Mouse (Mus musculus) thymus, adult 2 months (tissue): ENCODE data around the gene Cpm. TPM values are rescaled to one million over a fixed set of nuclear protein-coding genes. Genes with fewer than 3 reads are reported as not detected.

ENCODE experiments used
- DNase-seq: peaks from one replicate; pipeline ENCODE4 v3.0.0; 2021
- H3K27ac ChIP-seq: fragments of 200-500 bp; 2 replicates; pipeline ENCODE4 v1.5.1; 2012; ENCODE audit warnings: low read length, control low read depth; ENCODE audit not compliant: control insufficient read depth, insufficient read depth
- H3K27me3 ChIP-seq: fragments of 200-500 bp; 2 replicates; pipeline ENCODE4 v1.6.1; 2012; ENCODE audit warnings: mild to moderate bottlenecking, low read length, moderate library complexity, mixed read lengths; ENCODE audit not compliant: control insufficient read depth, insufficient read depth
- H3K36me3 ChIP-seq: fragments of 200-500 bp; 2 replicates; pipeline ENCODE4 v1.6.1; 2012; ENCODE audit warnings: mild to moderate bottlenecking, low read length, moderate library complexity; ENCODE audit not compliant: control insufficient read depth, insufficient read depth
- H3K4me1 ChIP-seq: fragments of 200-500 bp; replicated peaks from 2 replicates; pipeline ENCODE4 v1.6.1; 2012; ENCODE audit warnings: low read length; ENCODE audit not compliant: control insufficient read depth, insufficient read depth
- H3K4me3 ChIP-seq: fragments of 200-500 bp; 2 replicates; pipeline ENCODE4 v1.5.1; 2012; ENCODE audit warnings: mild to moderate bottlenecking, low read length, control low read depth, moderate library complexity; ENCODE audit not compliant: control insufficient read depth, insufficient read depth
- CTCF ChIP-seq: fragments of 200-500 bp; IDR thresholded peaks from 2 replicates; pipeline ENCODE4 v1.5.1; 2012; ENCODE audit warnings: mild to moderate bottlenecking, control low read depth, low read length, moderate library complexity, borderline replicate concordance; ENCODE audit not compliant: control insufficient read depth, poor library complexity, insufficient read depth; ENCODE audit errors: extremely low read depth
- POLR2A ChIP-seq: fragments of 200-500 bp; IDR thresholded peaks from 2 replicates; pipeline ENCODE4 v1.6.1; 2012; ENCODE audit warnings: mild to moderate bottlenecking, low read length, control low read depth, moderate library complexity; ENCODE audit not compliant: control insufficient read depth, poor library complexity, insufficient read depth; ENCODE audit errors: extremely low read depth
- WGBS: fragments of 180-500 bp; shearing (Covaris S2); methylation state at CpG from one replicate; pipeline ENCODE4 v1.1.7; 2018; 5-methylcytosine and 5-hydroxymethylcytosine counted together
- polyA plus RNA-seq: library from polyadenylated mRNA; depleted of rRNA; stranded (reverse); fragments of >200 nt; gene quantifications from 2 replicates; pipeline ENCODE4 v1.2.3, GENCODE M21; 2012

Cpm gene
- polyA plus RNA-seq, 1 experiment, result 3.2 TPM

GRCm38 (mm10) chr10:117608988-117609809, 20.1 kb upstream of the Cpm start:
- peaks cover 4% of the 10 kb centered on the region for H3K4me1 ChIP-seq
- H3K4me3 ChIP-seq, result no peak overlapping the region
- H3K27me3 ChIP-seq, result no peaks in the 10 kb centered on the region
- DNase-seq, result no peak
- no peak overlapping the region for H3K27ac ChIP-seq
- H3K36me3 ChIP-seq, result no peaks in the 10 kb centered on the region
- 95% methylated on average over 7 of the region's 7 CpGs for WGBS
- no peak for TF ChIP-seq POLR2A
- no peak for TF ChIP-seq CTCF

- TF ChIP-seq POLR2A, result no peak
- WGBS, result 93% methylated on average over 6 of the region's 6 CpGs
- no peak overlapping the region for H3K27ac ChIP-seq
- H3K4me1 ChIP-seq, result peaks cover 4% of the 10 kb centered on the region
- no peak overlapping the region for H3K4me3 ChIP-seq
- no peaks in the 10 kb centered on the region for H3K36me3 ChIP-seq
- no peaks in the 10 kb centered on the region for H3K27me3 ChIP-seq
- no peak for DNase-seq
Observed at GRCm38 (mm10) chr10:117609810-117610090, 19.6 kb upstream of the Cpm start.

GRCm38 (mm10) chr10:117610160-117610764, 19.0 kb upstream of the Cpm start:
- DNase-seq, result no peak
- 96% methylated on average over 5 of the region's 5 CpGs for WGBS
- H3K27ac ChIP-seq, result no peak overlapping the region
- H3K36me3 ChIP-seq, result no peaks in the 10 kb centered on the region
- no peaks in the 10 kb centered on the region for H3K27me3 ChIP-seq
- TF ChIP-seq CTCF, result no peak
- no peak for TF ChIP-seq POLR2A
- H3K4me1 ChIP-seq, result peaks cover 3% of the 10 kb centered on the region
- no peak overlapping the region for H3K4me3 ChIP-seq

GRCm38 (mm10) chr10:117610794-117611384, 18.4 kb upstream of the Cpm start:
- 93% methylated on average over 2 of the region's 2 CpGs for WGBS
- no peak overlapping the region for H3K27ac ChIP-seq

GRCm38 (mm10) chr10:117611503-117611902, 17.8 kb upstream of the Cpm start:
- 100% methylated on average over 2 of the region's 2 CpGs for WGBS
- no peak for DNase-seq

More at GRCm38 (mm10) chr10:117610794-117611384, 18.4 kb upstream of the Cpm start:
- no peaks in the 10 kb centered on the region; the same call in 1 of the 2 replicates for H3K4me1 ChIP-seq
- no peak for TF ChIP-seq CTCF
- TF ChIP-seq POLR2A, result no peak
- H3K27me3 ChIP-seq, result no peaks in the 10 kb centered on the region
- no peak overlapping the region for H3K4me3 ChIP-seq
- no peak for DNase-seq
- no peaks in the 10 kb centered on the region for H3K36me3 ChIP-seq

GRCm38 (mm10) chr10:117611976-117612375, 17.3 kb upstream of the Cpm start:
- WGBS, result 97% methylated on average over 2 of the region's 2 CpGs
- TF ChIP-seq POLR2A (no peak), CTCF (no peak)
- no peak overlapping the region for H3K4me3 ChIP-seq

More at GRCm38 (mm10) chr10:117611503-117611902, 17.8 kb upstream of the Cpm start:
- Histone ChIP-seq H3K4me3 (no peak overlapping the region), H3K27me3 (no peaks in the 10 kb centered on the region), H3K27ac (no peak overlapping the region), H3K4me1 (no peaks in the 10 kb centered on the region), H3K36me3 (no peaks in the 10 kb centered on the region)
- TF ChIP-seq CTCF (no peak), POLR2A (no peak)

More at GRCm38 (mm10) chr10:117611976-117612375, 17.3 kb upstream of the Cpm start:
- H3K4me1 ChIP-seq, result no peaks in the 10 kb centered on the region
- DNase-seq, result no peak
- H3K36me3 ChIP-seq, result no peaks in the 10 kb centered on the region
- H3K27me3 ChIP-seq, result no peaks in the 10 kb centered on the region
- no peak overlapping the region for H3K27ac ChIP-seq
